Mouse (Mus musculus) midbrain, embryonic 16.5 days (tissue): ENCODE measurements around the gene Myog. TPM values are rescaled to one million over a fixed set of nuclear protein-coding genes. Genes with fewer than 3 reads are reported as not detected.

Experiments
- ATAC-seq: fragments of 200-750 bp; cut with Nextera tagmentation; 2 replicates; pipeline ENCODE4 v1.8.0; 2017; ENCODE audit warnings: moderate TSS enrichment
- H3K27ac ChIP-seq: fragments of 300-500 bp; sonication (generic); 2 replicates; pipeline ENCODE4 v1.5.1; 2014; ENCODE audit warnings: mild to moderate bottlenecking, low read length, mixed read lengths
- H3K27me3 ChIP-seq: fragments of 300-500 bp; sonication (generic); 2 replicates; pipeline ENCODE4 v1.6.1; 2014; ENCODE audit warnings: low read depth, low read length, mixed read lengths; ENCODE audit not compliant: control insufficient read depth, insufficient read depth
- H3K36me3 ChIP-seq: fragments of 300-500 bp; sonication (generic); 2 replicates; pipeline ENCODE4 v1.6.1; 2014; ENCODE audit warnings: mild to moderate bottlenecking, low read length, moderate library complexity, mixed read lengths; ENCODE audit not compliant: control insufficient read depth, insufficient read depth
- H3K4me1 ChIP-seq: fragments of 300-500 bp; sonication (generic); 2 replicates; pipeline ENCODE4 v1.6.1; 2014; ENCODE audit warnings: mild to moderate bottlenecking, low read length, mixed read lengths; ENCODE audit not compliant: control insufficient read depth, insufficient read depth
- H3K4me2 ChIP-seq: fragments of 300-500 bp; sonication (generic); 2 replicates; pipeline ENCODE4 v1.6.1; 2014; ENCODE audit warnings: mild to moderate bottlenecking, low read length, mixed read lengths
- H3K4me3 ChIP-seq: fragments of 300-500 bp; sonication (generic); 2 replicates; pipeline ENCODE4 v1.5.1; 2014; ENCODE audit warnings: low read depth, mild to moderate bottlenecking, low read length, moderate library complexity, mixed read lengths
- H3K9ac ChIP-seq: fragments of 300-500 bp; sonication (generic); 2 replicates; pipeline ENCODE4 v1.6.1; 2014; ENCODE audit warnings: low read depth, low read length, mixed read lengths
- H3K9me3 ChIP-seq: fragments of 300-500 bp; sonication (generic); replicated peaks from 2 replicates; pipeline ENCODE4 v1.6.1; 2014; ENCODE audit warnings: mild to moderate bottlenecking, low read length, mixed read lengths; ENCODE audit not compliant: control insufficient read depth, poor library complexity, severe bottlenecking
- WGBS: fragments of 180-500 bp; shearing (Covaris S2); extraction: QIAGEN DNeasy Blood & Tissue Kit; methylation state at CpG from one replicate; pipeline ENCODE4 v1.1.7; 2014; 5-methylcytosine and 5-hydroxymethylcytosine counted together
- polyA plus RNA-seq: library from polyadenylated mRNA; unstranded; fragments of >200 nt; fragmentation: Nextera tagmentation; extraction: Ambion mirVana; gene quantifications from 2 replicates; pipeline ENCODE4 v1.2.1, GENCODE M21; 2015

Myog gene
- polyA plus RNA-seq, 1 experiment from 2014 or later, result 0.13 TPM

GRCm38 (mm10) chr1:134291555-134291954 is 1.8 kb downstream of the Myog start:
- Histone ChIP-seq H3K36me3 (no peaks in the 10 kb centered on the region), H3K4me2 (no peak overlapping the region), H3K27me3 (no peaks in the 10 kb centered on the region; the same call in 1 of the 2 replicates), H3K9ac (no peak overlapping the region), H3K27ac (no peak overlapping the region), H3K4me3 (no peak overlapping the region), H3K9me3 (no peaks in the 10 kb centered on the region), H3K4me1 (peaks cover 3% of the 10 kb centered on the region; the same call in 1 of the 2 replicates)
- ATAC-seq, result no peak
- 82% methylated on average over 8 of the region's 8 CpGs for WGBS

- 21% methylated on average over 5 of the region's 5 CpGs for WGBS
- no peak overlapping the region for H3K4me3 ChIP-seq
- H3K9me3 ChIP-seq, result no peaks in the 10 kb centered on the region
- H3K4me2 ChIP-seq, result no peak overlapping the region
- ATAC-seq, result no peak
- H3K36me3 ChIP-seq, result no peaks in the 10 kb centered on the region
- H3K9ac ChIP-seq, result no peak overlapping the region
- H3K27me3 ChIP-seq, result no peaks in the 10 kb centered on the region; the same call in 1 of the 2 replicates
- no peak overlapping the region for H3K27ac ChIP-seq
- peaks cover 3% of the 10 kb centered on the region; the same call in 1 of the 2 replicates for H3K4me1 ChIP-seq
Observed at GRCm38 (mm10) chr1:134292073-134292472, 2.3 kb downstream of the Myog start.

GRCm38 (mm10) chr1:134292601-134293000 is 2.8 kb downstream of the Myog start:
- Histone ChIP-seq H3K27me3 (no peaks in the 10 kb centered on the region; the same call in 1 of the 2 replicates), H3K36me3 (no peaks in the 10 kb centered on the region), H3K4me1 (peaks cover 3% of the 10 kb centered on the region; the same call in 1 of the 2 replicates), H3K27ac (no peak overlapping the region), H3K9ac (no peak overlapping the region), H3K4me3 (no peak overlapping the region), H3K4me2 (no peak overlapping the region), H3K9me3 (no peaks in the 10 kb centered on the region)
- ATAC-seq, result no peak
- WGBS, result 45% methylated on average over 9 of the region's 9 CpGs

DNA sequence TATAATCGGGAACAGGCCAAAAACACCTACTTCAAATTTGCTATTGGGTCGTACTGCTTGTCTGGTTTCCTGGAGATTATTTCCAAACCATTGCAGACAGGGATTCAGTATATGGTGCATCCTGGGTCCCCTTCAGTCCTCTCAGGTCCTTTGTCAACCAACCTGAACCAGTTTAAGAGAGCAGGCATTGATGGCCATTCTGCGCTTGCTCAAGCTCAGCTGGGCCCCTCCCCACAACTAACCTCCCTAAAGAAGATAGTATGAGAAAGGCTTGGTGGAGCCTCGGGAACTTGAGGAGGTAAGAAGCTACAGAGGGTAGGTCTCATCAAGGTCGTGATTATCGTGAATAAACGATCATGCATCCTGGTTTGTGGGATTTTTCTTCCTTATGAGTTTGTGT is 3.5 kb downstream of the Myog start:
- ATAC-seq, result no peak
- Histone ChIP-seq H3K9me3 (no peaks in the 10 kb centered on the region), H3K27ac (no peak overlapping the region), H3K36me3 (no peaks in the 10 kb centered on the region; the same call in 1 of the 2 replicates), H3K4me1 (peaks cover 3% of the 10 kb centered on the region; the same call in 1 of the 2 replicates), H3K4me2 (no peak overlapping the region), H3K4me3 (no peak overlapping the region), H3K9ac (no peak overlapping the region), H3K27me3 (peaks cover 5% of the 10 kb centered on the region)
- 87% methylated on average over 7 of the region's 7 CpGs for WGBS

GRCm38 (mm10) chr1:134293738-134294604 is 4.2 kb downstream of the Myog start:
- H3K9ac ChIP-seq, result no peak overlapping the region
- H3K4me2 ChIP-seq, result no peak overlapping the region
- H3K36me3 ChIP-seq, result no peaks in the 10 kb centered on the region; the same call in 1 of the 2 replicates
- H3K9me3 ChIP-seq, result no peaks in the 10 kb centered on the region
- H3K27me3 ChIP-seq, result peaks cover 7% of the 10 kb centered on the region
- 68% methylated on average over 3 of the region's 3 CpGs for WGBS
- no peak for ATAC-seq
- no peak overlapping the region for H3K4me3 ChIP-seq
- H3K27ac ChIP-seq, result no peak overlapping the region
- peaks cover 9% of the 10 kb centered on the region for H3K4me1 ChIP-seq

DNA sequence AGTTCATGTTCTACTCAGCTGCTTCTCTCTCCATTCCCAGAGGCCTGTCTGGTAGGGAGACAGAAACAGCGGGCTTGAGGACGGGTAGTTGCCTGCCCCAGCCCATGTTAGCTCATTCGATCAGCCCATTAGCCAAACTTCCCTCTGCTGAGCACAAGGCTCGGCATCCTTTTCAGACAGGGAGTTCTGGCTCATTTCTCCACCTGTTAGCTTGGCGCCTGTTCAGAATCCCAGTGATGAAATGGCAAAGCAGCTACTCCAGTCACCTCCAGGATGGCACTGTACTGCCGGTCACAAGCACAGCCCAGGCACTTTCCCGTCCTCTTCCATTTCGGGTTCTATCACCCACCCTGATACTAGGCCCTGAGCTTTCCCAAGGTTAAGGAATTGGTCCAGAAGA is 7.5 kb downstream of the Myog start:
- H3K27ac ChIP-seq, result no peak overlapping the region
- H3K27me3 ChIP-seq, result peaks cover 14% of the 10 kb centered on the region
- no peak for ATAC-seq
- WGBS, result 85% methylated on average over 8 of the region's 8 CpGs
- H3K4me2 ChIP-seq, result no peak overlapping the region
- H3K4me3 ChIP-seq, result no peak overlapping the region
- no peaks in the 10 kb centered on the region; the same call in 1 of the 2 replicates for H3K36me3 ChIP-seq
- peaks cover 9% of the 10 kb centered on the region for H3K4me1 ChIP-seq
- H3K9me3 ChIP-seq, result no peaks in the 10 kb centered on the region
- no peak overlapping the region for H3K9ac ChIP-seq

DNA sequence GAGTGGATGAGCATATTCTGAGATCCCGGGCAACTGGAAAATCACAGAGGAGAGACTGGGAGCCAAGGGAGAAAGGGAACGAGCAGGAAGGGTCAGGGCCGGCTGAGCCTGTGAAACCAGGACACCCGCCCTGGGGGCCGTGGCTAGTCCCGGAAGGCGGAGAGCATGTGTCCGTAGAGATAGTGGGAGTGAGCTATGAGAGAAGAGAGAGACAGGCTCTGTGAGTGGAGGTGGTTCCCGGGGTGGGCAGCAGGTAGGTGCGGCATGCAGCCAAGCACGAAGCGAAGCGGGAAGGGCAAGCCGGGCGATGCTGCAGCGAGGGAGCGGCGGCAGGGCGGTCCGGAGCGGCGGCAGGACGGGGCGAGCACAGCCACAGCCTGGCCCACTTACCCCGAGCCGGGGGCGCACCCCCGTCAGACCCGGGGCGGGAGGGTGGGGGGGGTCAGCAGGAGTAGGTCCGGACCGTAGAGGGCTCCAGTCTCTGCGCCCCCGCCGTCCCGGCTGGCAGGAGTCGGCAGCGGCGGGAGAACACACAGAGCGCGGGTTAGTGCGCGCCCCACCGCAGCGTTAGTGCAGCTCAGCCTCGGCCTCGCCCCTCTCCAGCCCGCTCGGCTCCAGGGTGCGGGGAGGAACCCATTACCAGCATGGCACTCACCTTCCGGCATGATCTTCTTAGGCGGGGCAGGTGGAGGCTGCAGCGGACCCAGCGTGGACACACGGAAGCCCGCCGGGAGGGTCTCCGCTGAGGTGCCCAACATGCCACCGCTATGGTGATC is 9.0 kb downstream of the Myog start:
- Histone ChIP-seq H3K36me3 (no peaks in the 10 kb centered on the region; the same call in 1 of the 2 replicates), H3K9ac (peak overlapping the region; percentile 60), H3K4me1 (peaks cover 17% of the 10 kb centered on the region), H3K27ac (no peak overlapping the region), H3K27me3 (peaks cover 14% of the 10 kb centered on the region), H3K4me2 (peak overlapping the region; percentile 71), H3K9me3 (no peaks in the 10 kb centered on the region), H3K4me3 (peak overlapping the region; percentile 44)
- peak; percentile 56 for ATAC-seq
- 4% methylated on average over 48 of the region's 59 CpGs for WGBS

DNA sequence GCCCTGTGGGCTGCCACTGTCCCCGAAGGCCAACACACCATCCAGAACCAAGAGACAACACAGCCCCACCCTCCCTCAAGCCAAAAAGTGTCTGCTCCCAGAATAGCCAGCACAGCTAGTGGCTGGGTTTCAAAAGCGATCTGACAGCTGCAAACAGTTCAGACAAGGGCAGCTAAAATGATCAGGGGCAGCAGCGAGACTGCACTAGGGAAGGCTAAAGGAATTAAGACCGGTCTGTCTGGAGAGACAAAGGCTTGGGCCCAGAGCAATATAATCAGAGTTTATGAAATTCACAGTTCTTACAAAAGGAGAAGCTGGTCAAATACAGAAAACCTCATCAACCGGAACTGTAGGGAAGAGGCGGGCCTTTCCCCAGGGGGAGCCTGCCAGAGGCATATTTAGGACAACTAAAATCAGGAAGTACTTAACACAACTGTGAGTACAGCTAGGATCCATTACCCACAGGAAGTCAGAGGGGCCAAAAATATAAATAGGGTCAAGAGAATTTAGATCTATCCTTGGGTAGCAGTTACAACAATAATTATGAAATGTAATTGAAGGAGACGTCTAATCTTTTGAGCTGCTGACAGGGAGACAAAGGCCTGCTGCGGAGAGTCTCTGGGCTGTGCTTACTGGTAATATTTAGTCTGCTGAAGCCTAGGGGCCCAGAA is 12.9 kb downstream of the Myog start:
- Histone ChIP-seq H3K27ac (peak overlapping the region; percentile 64; the same call in 1 of the 2 replicates), H3K27me3 (peaks cover 14% of the 10 kb centered on the region), H3K4me1 (peaks cover 17% of the 10 kb centered on the region), H3K4me2 (no peak overlapping the region), H3K9me3 (no peaks in the 10 kb centered on the region), H3K9ac (no peak overlapping the region), H3K36me3 (peaks cover 3% of the 10 kb centered on the region; the same call in 1 of the 2 replicates), H3K4me3 (no peak overlapping the region)
- 14% methylated on average over 8 of the region's 8 CpGs for WGBS
- ATAC-seq, result no peak
